Mouse (Mus musculus) cerebellum, adult 11 months (tissue): Measurements from ENCODE around the gene Tmem204.

Source experiments
- DNase-seq: peaks from one replicate; pipeline ENCODE4 v3.0.0; 2022

Tmem204 gene

DNA sequence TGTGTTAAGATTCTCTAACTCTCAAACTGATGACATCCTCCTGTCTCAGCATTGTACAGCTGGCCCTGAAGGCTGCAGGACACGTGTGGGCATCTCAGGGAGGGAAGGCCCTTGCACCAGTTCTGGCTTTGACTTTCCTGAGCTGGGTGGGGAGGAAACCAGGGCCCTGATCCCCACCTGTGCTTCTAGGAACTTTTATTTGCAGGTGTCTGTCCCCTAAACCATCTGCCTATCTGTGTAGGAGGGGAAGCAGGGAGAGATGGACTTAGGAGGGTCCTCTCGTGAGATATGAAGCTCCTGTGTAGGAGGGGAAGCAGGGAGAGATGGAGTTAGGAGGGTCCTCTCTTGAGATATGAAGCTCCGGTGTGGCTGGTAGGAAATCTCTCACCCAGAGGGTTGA, 504 bp downstream of the Tmem204 start:
- no peak for DNase-seq

DNA sequence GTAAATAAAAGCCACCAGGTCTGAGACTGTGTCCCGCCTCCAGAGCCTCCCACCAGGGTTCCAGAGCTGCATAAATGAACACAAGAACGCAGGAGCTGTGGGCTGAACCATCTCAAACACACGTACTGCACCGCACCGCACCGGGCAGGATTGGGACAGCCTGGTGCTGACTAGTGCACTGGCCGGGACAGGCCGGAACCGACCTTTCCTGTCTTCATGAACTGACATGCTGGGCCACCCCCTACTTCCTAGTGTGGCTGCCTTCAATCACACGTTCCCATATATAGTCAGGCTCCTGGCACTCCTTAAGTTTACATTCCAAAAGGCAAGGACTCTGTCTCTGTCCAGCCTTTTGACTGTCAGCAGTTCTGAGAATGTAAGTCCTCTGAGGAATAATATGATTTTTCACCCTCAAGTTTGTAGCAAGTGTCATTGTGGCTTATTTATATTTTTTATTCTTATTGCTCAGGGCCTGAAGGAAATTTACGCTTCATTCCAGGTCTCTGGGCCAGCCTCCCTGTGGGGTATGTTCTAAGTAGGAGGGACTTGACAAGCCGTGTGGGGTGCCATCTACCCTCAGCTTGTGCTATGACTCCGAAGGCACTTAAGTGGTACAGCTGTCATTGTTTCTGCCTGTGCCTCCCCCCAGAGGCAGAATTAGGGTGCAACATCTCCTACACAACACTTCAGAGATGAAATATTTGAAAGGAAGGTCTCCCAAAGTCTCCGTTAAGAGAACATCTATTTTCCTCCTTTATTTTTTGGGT, 1.1 kb downstream of the Tmem204 start:
- no peak for DNase-seq

DNA sequence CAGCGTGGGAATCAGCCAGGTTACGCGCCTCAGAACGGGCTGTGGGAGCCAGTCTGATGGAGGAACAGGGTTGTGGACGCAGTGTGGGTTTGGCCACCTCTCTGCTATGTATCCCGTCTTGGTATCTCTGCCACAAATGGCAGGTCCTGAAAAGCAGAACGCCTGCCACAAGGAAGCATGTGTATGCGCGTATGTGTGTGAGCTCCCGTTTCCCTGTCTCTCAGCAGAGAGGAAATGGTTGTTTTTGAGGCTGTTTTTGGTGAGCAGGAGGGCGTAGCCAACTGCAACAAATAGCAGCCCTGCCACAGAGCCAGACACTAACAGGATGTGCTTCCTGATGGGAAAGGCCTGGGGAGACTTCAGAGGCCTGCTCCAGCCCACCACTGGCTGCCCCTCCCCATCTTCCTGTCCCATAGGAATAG, 2.4 kb downstream of the Tmem204 start:
- no peak for DNase-seq

DNA sequence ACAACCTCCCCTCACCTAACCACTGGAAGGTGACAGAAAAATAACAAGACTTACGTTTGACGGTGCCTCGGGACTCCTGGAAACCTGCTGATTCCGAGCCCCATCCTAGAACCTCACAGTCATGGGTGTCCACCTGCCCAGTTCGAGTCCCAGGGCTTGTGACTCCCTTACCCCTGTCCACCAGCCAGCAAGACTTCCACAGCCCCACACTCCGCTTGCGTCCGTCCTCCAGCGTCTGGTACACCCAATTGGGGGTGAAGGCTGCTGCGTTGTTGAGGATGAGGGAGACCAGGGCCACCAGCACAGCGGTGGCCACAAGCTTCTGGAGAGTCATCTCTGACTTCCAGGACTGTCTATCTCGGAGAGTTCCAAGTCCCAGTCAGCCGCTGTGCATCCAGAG, 3.2 kb downstream of the Tmem204 start:
- no peak for DNase-seq

DNA sequence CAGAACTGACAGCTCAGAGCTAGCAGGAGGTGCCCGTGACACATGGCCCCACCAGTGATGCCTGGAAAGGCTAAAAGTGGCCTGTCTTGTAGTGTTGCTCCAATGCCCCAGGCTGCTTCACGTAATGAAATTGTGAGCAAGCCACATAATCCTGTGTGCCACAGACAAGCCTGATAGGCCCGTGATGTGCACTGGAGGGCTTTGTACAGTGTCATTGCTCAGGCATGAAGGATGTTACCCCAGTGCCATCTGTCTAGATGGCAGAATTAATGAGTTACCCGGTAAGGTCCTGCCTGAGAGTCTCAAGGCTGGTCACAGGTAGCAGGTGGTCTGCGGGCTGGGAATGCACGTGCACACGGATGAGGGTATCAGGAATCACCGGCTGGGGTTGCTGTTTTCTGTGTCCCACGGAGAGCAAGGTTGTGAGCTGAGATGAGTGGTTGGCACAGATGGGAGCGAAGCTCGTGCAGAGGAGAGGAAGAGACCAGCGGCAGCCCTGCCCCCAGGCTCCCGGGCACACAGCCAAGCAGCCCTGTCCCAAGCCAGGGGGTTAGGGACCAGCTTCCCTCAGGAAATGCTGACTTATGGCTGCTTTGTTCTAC, 5.5 kb downstream of the Tmem204 start:
- peak; percentile 54 for DNase-seq

DNA sequence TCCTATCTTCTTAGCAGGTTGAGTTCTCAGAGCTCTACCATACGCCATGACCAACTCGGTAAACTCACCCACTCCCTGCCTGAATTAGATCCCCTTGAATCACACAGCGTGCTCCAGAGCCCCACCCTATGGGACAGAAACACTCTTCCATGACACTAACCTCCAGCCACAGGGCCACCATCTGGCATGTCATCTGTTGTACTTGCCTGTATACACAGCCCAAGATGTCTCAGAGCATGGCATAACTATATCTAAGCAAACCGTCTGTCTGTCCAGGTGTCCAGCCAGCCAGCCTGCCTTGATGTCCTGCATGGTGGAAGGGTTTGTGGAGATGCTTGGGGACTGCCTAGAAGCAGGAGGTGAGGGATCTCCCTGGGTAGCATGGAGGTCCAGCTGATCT, 6.5 kb downstream of the Tmem204 start:
- peak; percentile 31 for DNase-seq

DNA sequence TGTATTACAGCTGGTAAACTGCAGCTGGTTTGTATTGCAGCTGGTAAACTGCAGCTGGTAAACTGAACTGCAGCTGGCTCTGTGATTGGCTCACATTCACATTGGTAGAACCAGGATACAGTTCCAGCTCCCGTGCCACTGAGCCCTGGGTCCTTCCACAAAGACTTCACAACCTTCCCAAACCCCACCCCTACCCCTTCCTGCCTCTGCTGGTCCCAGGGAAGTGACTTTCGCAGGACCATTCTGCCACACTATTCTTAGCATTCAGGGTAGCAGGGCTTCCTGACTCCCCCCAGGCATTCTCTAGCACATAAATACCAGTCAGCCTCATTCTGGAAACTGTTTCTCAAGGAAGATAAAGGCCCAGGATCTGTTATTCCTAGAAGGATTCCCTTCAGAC, 14.7 kb downstream of the Tmem204 start:
- no peak for DNase-seq

DNA sequence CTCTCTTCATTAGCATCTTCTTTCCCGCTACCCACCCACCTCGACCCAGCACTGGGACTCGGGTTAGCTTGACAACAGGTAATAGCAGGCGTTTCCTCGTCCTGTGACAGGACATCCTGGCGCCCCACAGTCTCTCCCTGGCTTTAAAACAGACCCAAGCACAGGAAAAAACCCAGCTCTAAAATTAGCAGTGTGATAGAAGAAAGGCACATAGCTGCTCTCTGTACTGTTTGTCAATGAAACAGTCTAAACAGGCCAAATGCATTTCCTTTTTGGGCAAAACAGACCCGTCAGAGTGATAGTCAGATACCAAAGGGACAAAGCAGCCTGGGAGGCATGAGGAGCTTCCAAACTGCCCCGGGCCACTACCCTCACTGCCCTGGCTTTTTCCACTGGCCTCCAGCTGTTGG, 15.9 kb downstream of the Tmem204 start:
- no peak for DNase-seq

DNA sequence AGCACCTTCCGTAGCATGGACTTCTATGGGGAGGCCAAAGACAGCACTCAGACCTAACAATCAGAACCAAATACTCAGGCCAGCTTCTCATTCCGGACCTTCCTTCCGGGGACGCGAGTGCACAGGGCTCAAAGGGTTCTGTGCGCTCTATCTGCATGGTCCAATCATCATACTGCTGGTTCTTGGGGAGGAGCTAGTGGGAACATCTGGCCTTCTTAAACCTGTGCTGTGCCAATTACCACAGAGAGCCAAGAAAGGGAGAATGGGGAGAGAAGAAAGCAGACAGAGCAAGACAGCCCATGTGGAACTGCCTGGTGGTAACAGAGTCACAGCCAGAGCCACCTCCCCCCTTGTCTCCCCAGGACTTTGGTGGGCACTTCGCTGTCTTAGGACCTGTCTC, 16.8 kb downstream of the Tmem204 start:
- DNase-seq, result no peak

DNA sequence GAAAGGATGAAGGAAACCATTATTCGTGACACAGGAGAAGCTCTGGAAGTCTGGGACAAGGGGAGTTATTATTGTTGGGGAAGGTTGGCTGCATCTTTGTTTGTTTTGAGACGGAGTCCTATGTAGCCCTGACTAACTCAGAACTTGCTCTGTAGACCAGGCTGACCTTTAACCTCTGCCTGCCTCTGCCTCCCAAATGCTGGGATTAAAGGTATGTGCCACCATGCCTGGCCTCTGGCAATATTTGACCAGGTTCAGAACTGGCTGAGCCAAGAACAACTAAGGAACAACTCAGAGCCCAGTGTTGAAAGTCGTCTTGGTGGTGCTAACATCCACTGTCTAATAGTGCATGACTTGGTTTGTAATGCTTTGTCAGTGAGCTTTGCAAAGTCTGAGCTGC, 18.2 kb downstream of the Tmem204 start:
- no peak for DNase-seq

DNA sequence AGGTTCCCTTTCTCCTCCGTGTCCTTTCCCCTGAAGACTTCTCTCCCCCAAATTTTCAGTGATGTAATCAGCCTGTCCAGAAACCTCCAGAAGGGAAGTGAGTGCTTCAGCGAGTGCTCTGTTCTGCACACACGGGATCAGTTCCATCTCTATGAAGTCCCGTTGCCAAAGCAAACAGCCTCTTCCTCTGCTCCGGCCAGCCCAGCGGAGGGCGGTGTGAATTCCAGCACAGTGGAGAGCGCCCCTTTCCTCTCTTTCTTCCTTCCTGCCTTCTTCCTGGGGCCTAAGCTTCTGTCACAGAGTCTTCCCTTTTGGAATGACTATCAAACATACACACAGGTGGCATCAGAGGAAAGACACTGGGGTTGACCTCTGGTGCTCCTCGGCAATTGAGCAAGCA, 19.0 kb downstream of the Tmem204 start:
- no peak for DNase-seq

DNA sequence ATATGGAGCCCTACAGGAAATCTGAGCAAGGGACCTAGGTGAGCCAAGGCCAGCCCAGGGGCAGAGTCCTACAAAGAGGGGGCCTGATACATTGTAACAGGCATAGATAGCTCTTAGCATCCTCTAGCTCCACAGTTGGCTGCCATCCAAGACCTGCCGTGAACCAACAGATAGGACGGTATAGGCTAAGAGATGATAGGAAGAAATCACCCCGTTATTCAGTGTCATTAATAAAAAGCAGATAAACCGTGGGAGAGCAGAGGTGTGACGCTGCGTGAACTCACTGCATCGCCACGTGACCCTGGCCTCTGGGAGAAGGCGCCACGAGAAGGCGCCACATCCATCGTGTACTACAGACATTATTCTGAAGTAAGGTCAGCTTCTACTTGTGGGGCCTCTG, 19.5 kb downstream of the Tmem204 start:
- no peak for DNase-seq

DNA sequence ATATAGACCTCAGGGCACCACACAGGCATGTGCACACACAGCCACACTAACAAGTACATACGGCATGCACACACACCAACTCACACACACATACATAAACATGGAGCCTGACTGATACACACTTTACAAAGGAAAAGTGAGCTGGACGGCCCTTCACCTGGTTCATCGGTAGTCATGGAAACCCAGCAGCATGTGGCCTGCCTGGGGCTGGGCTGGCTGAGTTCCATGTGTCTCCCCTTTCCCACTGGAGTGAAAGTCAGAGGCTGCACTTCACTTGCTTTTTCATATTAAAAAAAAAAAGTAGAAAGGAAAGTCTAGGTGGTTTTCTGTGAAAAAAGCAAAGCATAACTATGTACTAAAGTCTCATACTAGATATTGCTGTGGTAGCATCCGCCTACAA, 20.1 kb downstream of the Tmem204 start:
- DNase-seq, result no peak

DNA sequence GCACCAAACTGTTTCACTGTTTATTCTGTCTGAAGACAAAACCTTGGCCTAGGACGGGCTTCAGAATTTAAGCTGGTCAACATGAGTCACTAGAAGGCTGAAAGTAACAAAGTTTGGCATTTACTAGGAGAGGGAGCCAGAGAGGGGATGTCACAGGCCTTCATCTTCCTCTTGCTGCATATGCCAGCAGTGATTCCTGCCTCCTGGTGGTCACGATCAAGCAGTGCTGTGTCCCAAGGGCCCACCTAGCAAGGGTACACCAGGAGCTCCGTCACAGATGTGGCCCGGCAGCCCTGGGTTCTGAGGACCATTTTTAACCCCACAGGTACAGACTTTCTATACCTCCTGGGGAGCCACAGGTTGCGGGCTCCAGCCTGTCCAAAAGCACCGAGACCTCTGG, 26.4 kb downstream of the Tmem204 start:
- DNase-seq, result no peak

DNA sequence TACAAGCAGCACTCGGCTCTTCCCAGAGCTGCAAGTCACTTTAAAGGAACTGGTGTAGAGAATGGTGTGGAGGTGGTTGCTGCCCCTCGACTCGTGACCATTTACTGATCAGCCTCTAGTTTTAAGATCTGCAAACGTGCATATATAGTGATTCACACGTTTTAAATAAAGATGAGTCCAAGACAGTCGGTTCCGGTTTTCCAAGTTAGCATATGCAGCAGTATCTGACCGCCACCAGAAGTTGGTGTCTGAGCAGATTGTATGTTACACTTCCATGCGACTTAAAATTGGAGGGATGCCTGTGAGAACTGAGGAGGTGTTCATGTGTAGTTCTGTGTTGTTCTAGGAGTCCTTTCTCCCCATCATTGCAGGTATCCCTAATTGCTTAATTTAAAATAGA, 30.1 kb downstream of the Tmem204 start:
- DNase-seq, result no peak

DNA sequence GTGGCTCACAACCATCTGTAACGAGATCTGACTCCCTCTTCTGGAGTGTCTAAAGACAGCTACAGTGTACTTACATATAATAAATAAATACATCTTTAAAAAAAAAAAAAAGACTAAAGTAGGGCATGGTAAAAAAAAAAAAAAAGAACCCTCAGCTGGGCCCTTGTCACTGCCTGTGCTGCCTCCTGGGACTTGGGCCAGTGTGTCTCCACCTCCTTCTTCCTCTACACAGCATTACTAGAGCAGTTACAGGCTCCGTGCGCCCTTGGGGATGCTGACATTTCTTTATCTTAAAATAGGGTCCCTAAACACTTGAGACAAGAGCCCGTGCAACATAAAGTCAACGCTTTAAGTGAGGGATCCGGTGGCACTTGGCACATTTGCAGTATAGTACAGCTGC, 36.2 kb downstream of the Tmem204 start:
- no peak for DNase-seq

DNA sequence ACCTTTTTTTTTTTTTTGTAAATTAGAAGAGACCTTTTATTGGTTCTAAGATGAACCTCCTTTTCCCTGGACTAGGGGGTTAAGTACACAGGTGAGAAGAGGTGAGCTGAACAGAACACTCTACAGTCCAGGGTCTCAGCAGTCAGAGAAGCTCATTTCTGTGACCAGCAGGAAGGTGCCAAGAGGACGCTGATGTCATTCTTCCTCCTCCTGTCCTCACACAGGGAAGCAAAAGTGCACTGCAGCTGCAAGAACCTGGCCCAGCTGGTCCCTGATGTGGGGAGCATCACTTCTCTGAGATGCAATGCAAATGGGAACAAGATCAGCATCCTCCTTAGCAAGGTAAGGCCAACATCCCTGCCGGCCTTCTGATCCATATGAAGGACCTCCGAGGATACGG, 38.1 kb downstream of the Tmem204 start:
- no peak for DNase-seq

DNA sequence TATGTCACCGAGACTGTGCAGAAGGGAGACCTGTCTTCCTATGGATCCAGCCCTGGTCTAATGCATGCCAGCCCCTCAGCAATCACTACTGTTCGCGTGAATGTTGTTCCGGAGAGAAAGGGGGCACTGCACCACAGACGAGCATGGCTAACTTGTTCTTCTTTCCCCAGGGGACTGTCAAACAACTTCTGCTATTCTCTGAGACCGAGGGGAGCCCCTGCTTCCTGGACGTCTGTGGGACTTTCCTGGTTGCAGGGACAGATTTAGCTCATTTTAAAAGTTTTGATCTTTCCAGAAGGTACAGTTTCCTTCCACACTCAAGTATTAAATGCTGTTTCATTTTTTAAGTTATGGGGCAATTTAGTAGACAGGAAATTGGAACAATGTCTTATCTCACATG, 38.5 kb downstream of the Tmem204 start:
- no peak for DNase-seq

DNA sequence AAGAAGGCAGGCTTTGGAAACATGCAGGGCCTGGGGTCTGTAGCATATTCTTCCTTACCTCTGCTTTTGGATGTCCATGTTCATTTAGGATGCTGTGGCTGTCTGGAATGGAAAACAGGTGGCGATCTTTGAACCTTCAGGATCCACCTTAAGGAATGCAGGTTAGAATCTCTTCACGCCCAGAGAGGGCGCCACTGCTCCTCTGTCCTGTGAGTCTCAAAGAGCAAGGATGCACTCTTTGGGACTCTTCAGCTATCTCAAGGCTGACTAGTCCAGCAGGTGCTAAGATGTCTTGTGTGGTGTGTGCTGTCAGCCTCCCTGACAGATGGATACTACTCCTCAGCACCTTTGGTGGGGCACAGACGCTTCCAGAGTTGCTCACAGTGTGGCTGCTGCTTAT, 47.2 kb downstream of the Tmem204 start:
- no peak for DNase-seq

DNA sequence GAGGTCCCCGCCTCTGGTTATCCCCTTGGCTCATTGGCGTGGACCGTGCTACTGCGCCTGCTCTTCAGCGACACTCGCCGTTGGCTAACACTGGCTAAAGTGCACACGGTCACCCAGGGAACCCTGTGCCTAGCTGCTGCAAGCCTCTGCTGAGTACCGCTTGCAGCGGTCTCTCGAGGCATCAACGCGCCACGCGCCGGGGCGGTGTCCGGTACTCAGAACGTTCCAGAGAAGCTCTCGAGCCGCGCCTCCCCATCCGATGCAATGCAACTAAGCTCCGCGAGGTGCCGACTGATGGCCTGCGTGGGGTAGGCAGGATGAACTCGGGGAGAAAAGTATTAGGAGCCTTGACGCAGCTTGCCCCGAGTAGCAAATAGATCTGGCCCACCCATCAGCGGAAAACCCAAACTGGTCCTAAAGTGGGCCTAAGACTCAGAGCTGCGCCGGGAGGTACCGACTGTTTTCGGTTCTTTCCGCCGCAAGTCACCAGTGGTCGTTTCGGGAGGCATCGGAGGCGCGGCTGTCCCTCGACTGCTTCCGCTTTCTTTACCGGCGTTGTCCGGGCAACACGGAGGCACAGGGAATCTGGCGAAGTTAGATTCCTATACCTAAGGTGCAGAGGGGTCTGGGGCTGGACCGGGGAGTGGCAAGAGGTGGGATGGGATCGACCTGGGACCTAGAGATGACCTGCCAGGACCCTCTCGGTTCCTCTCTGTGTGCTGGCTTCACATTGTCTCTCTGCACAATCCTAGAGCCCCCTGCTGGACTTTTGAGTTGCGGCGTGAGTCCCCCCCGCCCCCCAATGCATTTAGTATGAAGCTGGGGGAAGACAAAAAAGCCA, 66.9 kb downstream of the Tmem204 start:
- DNase-seq, result no peak

DNA sequence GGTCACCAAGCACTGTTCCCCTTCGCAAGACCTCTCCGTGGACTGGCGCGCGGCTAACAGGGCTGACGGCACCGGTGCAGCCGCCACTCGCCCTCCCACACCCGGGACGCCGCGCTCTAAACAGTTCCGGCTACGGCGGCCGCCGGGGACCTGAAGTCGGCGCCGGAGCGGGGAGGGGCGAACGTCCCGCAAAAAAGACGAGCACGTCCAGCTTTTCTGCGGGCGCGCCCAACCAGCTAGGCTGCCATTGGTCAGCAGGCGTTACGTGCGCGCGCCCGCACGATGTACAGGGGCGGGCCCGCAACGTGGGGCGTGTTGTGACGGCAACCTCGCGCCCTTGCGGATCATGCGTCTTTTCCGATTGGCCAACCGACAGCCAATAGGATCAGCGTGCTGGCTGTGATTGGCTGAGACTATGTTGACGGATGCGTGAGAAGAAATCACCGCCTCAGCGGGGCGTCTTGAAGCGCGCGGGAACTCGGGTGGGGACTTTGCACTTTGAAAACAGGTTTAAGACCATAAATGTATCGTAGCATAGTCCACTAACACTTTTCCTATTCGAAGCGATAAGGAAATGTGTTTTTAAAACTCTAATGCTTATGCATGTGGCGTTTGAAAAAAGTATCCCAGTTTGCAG, 67.6 kb downstream of the Tmem204 start, which contains the start of the genes Cramp1l and Ift140:
Gene Cramp1l, minus strand, starts transcription at position 134 of the 637 bp plus-strand sequence.
Gene Ift140, plus strand, starts transcription at position 431 of the 637 bp plus-strand sequence.
- DNase-seq, result peak; percentile 99

DNA sequence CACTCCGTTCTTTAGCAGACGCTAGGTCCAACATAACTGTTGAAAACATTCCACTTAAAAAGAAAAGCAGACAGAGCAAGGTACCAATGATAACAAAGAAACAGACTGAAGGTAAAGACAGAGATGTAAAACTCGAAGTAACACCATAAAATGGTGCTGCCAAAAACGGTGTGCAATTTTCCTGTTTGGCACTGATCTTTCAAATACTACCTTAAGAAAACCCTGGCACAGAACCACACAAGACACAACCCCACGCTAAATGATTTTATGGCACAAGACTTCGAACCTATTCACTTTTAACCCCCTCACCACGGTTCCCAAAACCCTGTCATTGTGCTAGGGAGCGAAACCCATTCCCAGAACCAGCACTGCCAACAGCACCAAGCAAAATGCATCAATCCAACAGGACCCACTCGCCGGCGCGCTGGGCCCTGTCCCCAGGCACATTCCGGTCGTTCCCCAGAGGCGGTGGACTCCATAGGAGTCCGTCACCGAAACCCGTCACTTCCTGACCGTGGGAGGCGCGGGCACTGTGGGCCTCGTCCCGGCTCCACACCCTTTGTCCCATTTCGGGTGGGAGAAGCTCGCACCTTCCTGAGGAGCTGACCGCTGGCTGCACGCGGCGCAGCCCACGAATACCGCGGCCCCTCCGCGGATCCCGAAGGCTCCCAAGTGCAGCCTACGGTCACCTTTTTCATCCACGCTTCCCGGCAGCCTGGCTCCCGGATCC, 68.4 kb downstream of the Tmem204 start:
- DNase-seq, result peak; percentile 40
